Mouse (Mus musculus): ENCODE measurements around the gene Gm49450.

DNA sequence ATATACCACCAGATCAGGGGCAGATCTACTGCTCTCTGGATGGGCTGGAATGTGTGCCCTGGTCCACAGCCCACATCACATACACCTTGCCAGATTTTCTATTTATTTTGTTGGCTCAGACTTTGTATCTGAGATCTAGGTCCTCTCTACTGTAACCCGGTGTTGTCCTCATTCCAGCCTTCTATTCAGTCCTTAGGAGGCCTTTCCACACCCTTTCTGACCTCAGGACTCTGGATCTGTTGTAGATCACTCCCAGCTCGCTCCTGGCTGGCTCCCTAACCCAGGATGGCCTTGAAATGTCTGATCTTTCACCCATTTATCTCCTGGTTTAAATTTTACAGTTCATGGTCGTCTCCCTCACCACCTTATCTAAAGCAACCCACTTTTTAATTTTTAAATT, 28.7 kb downstream of the Gm49450 start:
- TF ChIP-seq POLR2A (IDR thresholded peaks at IDR 0.05; ENCODE audit: control insufficient read depth, low read depth, low read length): no peak
- TF ChIP-seq CTCF (IDR thresholded peaks at IDR 0.05; ENCODE audit: control insufficient read depth, insufficient read depth, insufficient replicate concordance, low read depth, low read length): no peak

All from testis, adult 2 months (tissue).